Mouse (Mus musculus): Measurements from ENCODE around the gene Smad9.

- TF ChIP-seq CTCF (IDR thresholded peaks at IDR 0.05; ENCODE audit: low read depth, low read length), result no peak
- TF ChIP-seq TAL1 (conservative IDR thresholded peaks at IDR 0.05; ENCODE audit: low read depth, low read length), result no peak
- TF ChIP-seq GATA2 (IDR thresholded peaks at IDR 0.05; ENCODE audit: borderline replicate concordance, low read depth, low read length), result no peak
Observed at GRCm38 (mm10) chr3:54728100-54728499, 27.3 kb upstream of the Smad9 start.
